Mouse (Mus musculus) forebrain, embryonic 13.5 days (tissue): Measurements from ENCODE around the gene Scaf4. TPM values are rescaled to one million over a fixed set of nuclear protein-coding genes. Genes with fewer than 3 reads are reported as not detected.
"Not testable (repeated sequence)": the region's sequence is repeated elsewhere in the genome, so short reads cannot be mapped to it uniquely, and the experiment has no call there.

Experiments used
- ATAC-seq: fragments of 200-750 bp; cut with Nextera tagmentation; 2 replicates; pipeline ENCODE4 v1.8.0; 2017
- H3K27ac ChIP-seq: fragments of 300-500 bp; sonication (generic); 2 replicates; pipeline ENCODE4 v1.5.1; 2015; ENCODE audit warnings: inconsistent platforms, mild to moderate bottlenecking, moderate library complexity
- H3K27me3 ChIP-seq: fragments of 300-500 bp; sonication (generic); 2 replicates; pipeline ENCODE4 v1.6.1; 2015; ENCODE audit warnings: mild to moderate bottlenecking, inconsistent platforms
- H3K36me3 ChIP-seq: fragments of 300-500 bp; sonication (generic); 2 replicates; pipeline ENCODE4 v1.6.1; 2015; ENCODE audit warnings: mild to moderate bottlenecking, inconsistent platforms; ENCODE audit not compliant: poor library complexity, severe bottlenecking
- H3K4me1 ChIP-seq: fragments of 300-500 bp; sonication (generic); 2 replicates; pipeline ENCODE4 v1.6.1; 2015; ENCODE audit warnings: inconsistent platforms
- H3K4me2 ChIP-seq: fragments of 300-500 bp; sonication (generic); 2 replicates; pipeline ENCODE4 v1.6.1; 2015; ENCODE audit warnings: inconsistent platforms, mild to moderate bottlenecking, moderate library complexity
- H3K4me3 ChIP-seq: fragments of 300-500 bp; sonication (generic); 2 replicates; pipeline ENCODE4 v1.5.1; 2015; ENCODE audit warnings: mild to moderate bottlenecking, inconsistent platforms
- H3K9ac ChIP-seq: fragments of 300-500 bp; sonication (generic); 2 replicates; pipeline ENCODE4 v1.6.1; 2015; ENCODE audit warnings: mild to moderate bottlenecking, inconsistent platforms
- H3K9me3 ChIP-seq: fragments of 300-500 bp; sonication (generic); replicated peaks from 2 replicates; pipeline ENCODE4 v1.6.1; 2016; ENCODE audit warnings: inconsistent platforms
- WGBS: fragments of 180-500 bp; shearing (Covaris S2); methylation state at CpG from one replicate; pipeline ENCODE4 v1.1.7; 2015; 5-methylcytosine and 5-hydroxymethylcytosine counted together
- polyA plus RNA-seq: library from polyadenylated mRNA; unstranded; fragments of >200 nt; fragmentation: Nextera tagmentation; extraction: Ambion mirVana; gene quantifications from 2 replicates; pipeline ENCODE4 v1.2.1, GENCODE M21; 2015

The Scaf4 gene
- polyA plus RNA-seq, 1 experiment from 2014 or later = 25.7 TPM

- no peak overlapping the region for H3K27ac ChIP-seq
- H3K4me2 ChIP-seq = no peak overlapping the region
- H3K27me3 ChIP-seq = no peaks in the 10 kb centered on the region
- H3K9ac ChIP-seq = no peak overlapping the region
- no peaks in the 10 kb centered on the region for H3K9me3 ChIP-seq
- WGBS = 92% methylated on average over 7 of the region's 7 CpGs
- ATAC-seq = no peak
- H3K4me1 ChIP-seq = no peaks in the 10 kb centered on the region
- peaks cover 69% of the 10 kb centered on the region for H3K36me3 ChIP-seq
- H3K4me3 ChIP-seq = no peak overlapping the region
These were observed 25.4 kb downstream of the Scaf4 start for GRCm38 (mm10) chr16:90258950-90259349.

DNA sequence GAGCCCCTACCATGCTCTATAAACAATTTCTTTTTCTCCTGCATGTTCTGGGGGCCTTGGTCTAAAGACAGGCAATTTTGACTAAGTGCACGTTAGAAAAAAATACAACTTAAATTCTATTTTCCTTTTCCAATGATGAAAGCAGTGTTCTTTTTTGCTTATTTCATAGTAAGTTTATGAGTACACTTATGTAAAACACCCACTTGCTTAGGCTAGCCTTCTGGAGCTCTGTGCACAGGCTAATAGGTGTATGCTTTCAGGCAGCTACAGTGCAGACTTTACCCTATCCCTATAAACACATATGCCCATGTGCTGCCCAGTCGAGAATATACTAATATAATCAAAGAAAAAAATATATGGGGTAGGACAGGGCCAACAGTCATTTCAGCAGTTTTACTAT lies 31.8 kb downstream of the Scaf4 start:
- WGBS = 91% methylated on average over 2 of the region's 2 CpGs
- Histone ChIP-seq H3K4me2 (no peak overlapping the region), H3K27me3 (no peaks in the 10 kb centered on the region), H3K9me3 (no peaks in the 10 kb centered on the region), H3K4me1 (no peaks in the 10 kb centered on the region), H3K9ac (no peak overlapping the region), H3K27ac (no peak overlapping the region), H3K36me3 (peaks cover 80% of the 10 kb centered on the region), H3K4me3 (no peak overlapping the region)
- no peak for ATAC-seq

DNA sequence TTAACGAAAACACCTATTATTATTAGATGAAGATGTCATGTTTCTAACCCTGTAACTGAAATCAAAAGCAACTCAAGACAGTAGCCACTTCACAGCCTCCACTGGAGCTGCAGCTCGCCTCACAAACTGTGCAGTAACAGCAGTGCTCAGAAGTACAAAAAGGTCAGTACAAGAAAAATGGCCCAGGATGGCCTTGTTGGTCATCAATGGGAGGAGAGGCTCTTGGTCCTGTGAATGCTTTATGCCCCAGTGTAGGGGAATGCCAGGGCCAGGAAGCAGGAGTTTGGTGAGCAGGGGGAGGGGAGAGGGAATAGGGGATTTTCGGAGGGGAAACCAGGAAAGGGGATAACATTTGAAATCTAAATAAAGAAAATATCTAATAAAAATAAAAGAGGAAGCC lies 33.0 kb downstream of the Scaf4 start:
- not testable (repeated sequence) for ATAC-seq, H3K9ac ChIP-seq, H3K4me1 ChIP-seq, H3K27me3 ChIP-seq, H3K4me3 ChIP-seq, H3K27ac ChIP-seq, H3K4me2 ChIP-seq, H3K9me3 ChIP-seq
- H3K36me3 ChIP-seq = peaks cover 79% of the 10 kb centered on the region
- 90% methylated on average over 3 of the region's 3 CpGs for WGBS

- no peak overlapping the region for H3K4me3 ChIP-seq
- no peaks in the 10 kb centered on the region for H3K27me3 ChIP-seq
- no peaks in the 10 kb centered on the region for H3K9me3 ChIP-seq
- H3K9ac ChIP-seq = no peak overlapping the region
- ATAC-seq = no peak
- H3K36me3 ChIP-seq = peaks cover 83% of the 10 kb centered on the region
- no peak overlapping the region for H3K27ac ChIP-seq
- H3K4me2 ChIP-seq = no peak overlapping the region
- H3K4me1 ChIP-seq = no peaks in the 10 kb centered on the region
- 89% methylated on average over 7 of the region's 7 CpGs for WGBS
These were observed 34.2 kb downstream of the Scaf4 start for GRCm38 (mm10) chr16:90250099-90250498.

- no peak for ATAC-seq
- Histone ChIP-seq H3K4me2 (no peak overlapping the region), H3K4me3 (no peak overlapping the region), H3K27ac (no peak overlapping the region), H3K9me3 (no peaks in the 10 kb centered on the region), H3K27me3 (no peaks in the 10 kb centered on the region), H3K36me3 (peaks cover 89% of the 10 kb centered on the region), H3K4me1 (no peaks in the 10 kb centered on the region), H3K9ac (no peak overlapping the region)
- WGBS = 84% methylated on average over 17 of the region's 17 CpGs
These were observed 41.6 kb downstream of the Scaf4 start for GRCm38 (mm10) chr16:90242426-90243304.

DNA sequence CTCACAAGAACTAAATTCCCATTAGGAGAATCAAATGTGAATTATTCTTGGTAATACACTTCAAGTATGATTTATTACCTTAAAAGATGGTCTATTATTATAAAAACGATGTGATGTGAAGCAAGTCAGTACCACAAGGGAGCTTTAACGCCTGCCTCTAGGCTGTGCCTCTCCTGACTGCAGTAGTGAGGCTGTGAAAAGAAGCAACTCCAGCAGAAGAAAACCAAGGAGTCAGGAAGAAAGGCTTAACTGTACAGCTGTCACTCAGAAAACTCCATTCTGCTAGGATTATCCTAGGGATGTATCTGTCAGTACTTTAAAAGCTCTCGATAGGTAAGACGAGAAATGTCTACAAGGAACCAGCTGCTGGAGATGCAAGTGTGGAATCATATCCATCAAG lies 42.4 kb downstream of the Scaf4 start:
- peaks cover 82% of the 10 kb centered on the region for H3K36me3 ChIP-seq

GRCm38 (mm10) chr16:90239128-90239746 lies 45.1 kb downstream of the Scaf4 start:
- Histone ChIP-seq H3K27ac (no peak overlapping the region), H3K9ac (no peak overlapping the region), H3K4me1 (peaks cover 7% of the 10 kb centered on the region), H3K4me2 (no peak overlapping the region), H3K4me3 (no peak overlapping the region), H3K27me3 (no peaks in the 10 kb centered on the region), H3K9me3 (no peaks in the 10 kb centered on the region), H3K36me3 (peaks cover 59% of the 10 kb centered on the region)
- ATAC-seq = no peak
- 89% methylated on average over 6 of the region's 6 CpGs for WGBS

More for the DNA sequence above, 42.4 kb downstream of the Scaf4 start:
- H3K4me3 ChIP-seq = no peak overlapping the region
- no peaks in the 10 kb centered on the region for H3K9me3 ChIP-seq
- ATAC-seq = no peak
- H3K9ac ChIP-seq = no peak overlapping the region
- no peak overlapping the region for H3K27ac ChIP-seq
- 87% methylated on average over 4 of the region's 4 CpGs for WGBS
- no peaks in the 10 kb centered on the region for H3K4me1 ChIP-seq
- H3K27me3 ChIP-seq = no peaks in the 10 kb centered on the region
- no peak overlapping the region for H3K4me2 ChIP-seq

DNA sequence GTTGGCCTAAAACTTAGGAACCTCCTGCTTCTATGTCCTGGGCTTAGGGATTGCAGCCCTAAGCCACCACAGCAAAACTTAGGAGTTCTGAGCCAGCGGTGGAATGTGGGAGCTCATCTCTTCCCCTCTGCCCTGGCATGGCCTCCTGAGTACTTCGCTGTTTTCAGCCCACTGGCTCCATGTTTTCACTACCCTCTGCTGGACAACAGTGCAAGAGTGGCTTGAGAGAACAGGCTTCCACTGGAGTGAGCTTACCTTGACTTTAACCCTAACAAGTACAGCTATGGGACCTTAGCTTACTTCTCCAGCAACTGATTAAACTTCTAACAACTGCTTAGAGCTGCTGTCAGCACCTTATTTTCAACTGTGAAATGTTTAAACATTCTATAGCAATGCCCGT lies 49.1 kb downstream of the Scaf4 start:
- Histone ChIP-seq H3K27ac (no peak overlapping the region), H3K9me3 (no peaks in the 10 kb centered on the region), H3K4me1 (peaks cover 9% of the 10 kb centered on the region), H3K9ac (no peak overlapping the region), H3K4me3 (no peak overlapping the region), H3K36me3 (peaks cover 23% of the 10 kb centered on the region), H3K27me3 (no peaks in the 10 kb centered on the region), H3K4me2 (no peak overlapping the region)
- no peak for ATAC-seq
- 92% methylated on average over 3 of the region's 3 CpGs for WGBS

DNA sequence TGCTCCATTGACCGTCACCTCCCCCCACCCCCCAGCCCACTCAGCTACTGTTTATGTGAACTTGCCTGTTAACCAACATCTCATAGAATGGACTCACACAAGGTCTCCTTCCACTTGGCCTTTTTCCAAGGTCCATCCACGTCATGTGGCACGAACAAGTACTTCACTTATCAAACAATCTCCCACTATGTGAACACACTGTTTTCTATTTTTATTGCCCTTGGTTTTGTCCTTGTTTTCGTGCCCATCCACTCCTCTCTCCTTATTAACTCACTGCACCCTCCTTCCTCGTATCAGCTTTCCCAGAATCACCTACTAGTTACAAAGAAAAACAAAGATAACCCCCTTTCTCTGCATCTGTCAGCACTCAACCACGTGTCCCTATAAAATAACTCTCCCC lies 49.7 kb downstream of the Scaf4 start:
- no peak for ATAC-seq
- H3K4me1 ChIP-seq = peaks cover 9% of the 10 kb centered on the region
- no peak overlapping the region for H3K27ac ChIP-seq
- no peak overlapping the region for H3K4me3 ChIP-seq
- H3K9me3 ChIP-seq = no peaks in the 10 kb centered on the region
- no peaks in the 10 kb centered on the region for H3K27me3 ChIP-seq
- H3K36me3 ChIP-seq = peaks cover 23% of the 10 kb centered on the region
- H3K9ac ChIP-seq = no peak overlapping the region
- 71% methylated on average over 6 of the region's 6 CpGs for WGBS
- H3K4me2 ChIP-seq = no peak overlapping the region

DNA sequence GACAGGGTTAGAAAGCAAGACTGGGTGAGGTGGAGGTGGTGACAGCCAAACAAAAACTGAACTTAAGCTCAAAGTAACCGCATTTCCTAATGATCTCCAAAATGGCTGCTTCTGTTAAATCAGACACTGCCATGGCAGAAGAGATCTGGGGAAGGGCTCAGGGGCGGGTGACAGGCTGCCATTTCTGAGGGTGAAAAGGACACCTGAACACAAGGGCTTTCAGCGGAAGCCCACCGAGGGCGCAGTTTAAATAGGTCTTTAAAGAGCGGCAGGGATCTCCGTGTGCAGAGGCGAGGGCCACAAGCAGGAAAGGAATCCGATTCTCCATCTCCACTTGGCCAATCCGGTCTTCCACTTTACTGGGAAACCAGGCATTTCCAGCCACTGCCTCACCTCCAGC lies 50.6 kb downstream of the Scaf4 start:
- no peak for ATAC-seq
- WGBS = 89% methylated on average over 10 of the region's 10 CpGs
- H3K4me2 ChIP-seq = no peak overlapping the region

GRCm38 (mm10) chr16:90231302-90231701 lies 53.0 kb downstream of the Scaf4 start:
- no peaks in the 10 kb centered on the region for H3K27me3 ChIP-seq
- peaks cover 32% of the 10 kb centered on the region for H3K36me3 ChIP-seq
- WGBS = 94% methylated on average over 7 of the region's 7 CpGs
- H3K4me2 ChIP-seq = no peak overlapping the region
- peaks cover 9% of the 10 kb centered on the region for H3K4me1 ChIP-seq
- H3K9me3 ChIP-seq = no peaks in the 10 kb centered on the region
- ATAC-seq = no peak
- no peak overlapping the region for H3K4me3 ChIP-seq
- H3K27ac ChIP-seq = no peak overlapping the region
- H3K9ac ChIP-seq = no peak overlapping the region

More for the DNA sequence above, 50.6 kb downstream of the Scaf4 start:
- peaks cover 9% of the 10 kb centered on the region for H3K4me1 ChIP-seq
- no peak overlapping the region for H3K27ac ChIP-seq
- peaks cover 21% of the 10 kb centered on the region for H3K36me3 ChIP-seq
- no peaks in the 10 kb centered on the region for H3K27me3 ChIP-seq
- H3K9me3 ChIP-seq = no peaks in the 10 kb centered on the region
- no peak overlapping the region for H3K4me3 ChIP-seq
- no peak overlapping the region for H3K9ac ChIP-seq

- Histone ChIP-seq H3K27ac (no peak overlapping the region), H3K36me3 (peaks cover 46% of the 10 kb centered on the region), H3K4me2 (no peak overlapping the region), H3K4me3 (no peak overlapping the region), H3K9me3 (no peaks in the 10 kb centered on the region), H3K27me3 (no peaks in the 10 kb centered on the region), H3K4me1 (peaks cover 8% of the 10 kb centered on the region), H3K9ac (no peak overlapping the region; the same call in 1 of the 2 replicates)
- ATAC-seq = no peak
- 86% methylated on average over 6 of the region's 6 CpGs for WGBS
These were observed 54.4 kb downstream of the Scaf4 start for GRCm38 (mm10) chr16:90229897-90230296.
